Mouse (Mus musculus) ES-Bruce4 (cell line): ENCODE data around the gene Sh3gl3. TPM values are rescaled to one million over a fixed set of nuclear protein-coding genes. Genes with fewer than 3 reads are reported as not detected.

Experiments
- H3K27ac ChIP-seq: 2 replicates; pipeline ENCODE4 v1.5.1; 2012; ENCODE audit warnings: low read length, inconsistent platforms; ENCODE audit not compliant: insufficient read depth
- H3K27me3 ChIP-seq: 2 replicates; pipeline ENCODE4 v1.6.1; 2012; ENCODE audit warnings: mild to moderate bottlenecking, low read length, inconsistent platforms; ENCODE audit not compliant: control insufficient read depth, poor library complexity, insufficient read depth, severe bottlenecking
- H3K36me3 ChIP-seq: 2 replicates; pipeline ENCODE4 v1.6.1; 2012; ENCODE audit warnings: inconsistent platforms, mild to moderate bottlenecking, low read length, moderate library complexity; ENCODE audit not compliant: control insufficient read depth, poor library complexity, insufficient read depth, severe bottlenecking
- H3K4me1 ChIP-seq: one replicate; pipeline ENCODE4 v1.8.1; 2011; ENCODE audit warnings: low read length; ENCODE audit not compliant: control insufficient read depth, insufficient read depth
- H3K4me3 ChIP-seq: 2 replicates; pipeline ENCODE4 v1.5.1; 2011; ENCODE audit warnings: low read depth, mild to moderate bottlenecking, low read length
- H3K9ac ChIP-seq: 2 replicates; pipeline ENCODE4 v1.6.1; 2012; ENCODE audit warnings: low read depth, mild to moderate bottlenecking, inconsistent platforms; ENCODE audit not compliant: poor library complexity, severe bottlenecking
- H3K9me3 ChIP-seq: replicated peaks from 2 replicates; pipeline ENCODE4 v1.6.1; 2012; ENCODE audit warnings: mild to moderate bottlenecking, low read length, inconsistent platforms; ENCODE audit not compliant: control insufficient read depth, poor library complexity, insufficient read depth, severe bottlenecking
- CTCF ChIP-seq: IDR thresholded peaks from one replicate; pipeline ENCODE4 v1.8.1; 2011; ENCODE audit warnings: low read depth, low read length
- EP300 ChIP-seq: IDR thresholded peaks from 2 replicates; pipeline ENCODE4 v1.6.1; 2011; ENCODE audit warnings: low read depth, low read length; ENCODE audit not compliant: insufficient read depth
- POLR2A ChIP-seq: IDR thresholded peaks from one replicate; pipeline ENCODE4 v1.8.1; 2011; ENCODE audit warnings: low read length; ENCODE audit not compliant: insufficient read depth
- polyA plus RNA-seq: library from polyadenylated mRNA; stranded (reverse); fragments of >200 nt; gene quantifications from 2 replicates; pipeline ENCODE4 v1.2.4, GENCODE M21; 2011; ENCODE audit warnings: low read depth; ENCODE audit not compliant: missing spikeins, insufficient read depth, insufficient read length

Sh3gl3 gene
- 16.8 and 20.9 TPM in 2 replicates for polyA plus RNA-seq

DNA sequence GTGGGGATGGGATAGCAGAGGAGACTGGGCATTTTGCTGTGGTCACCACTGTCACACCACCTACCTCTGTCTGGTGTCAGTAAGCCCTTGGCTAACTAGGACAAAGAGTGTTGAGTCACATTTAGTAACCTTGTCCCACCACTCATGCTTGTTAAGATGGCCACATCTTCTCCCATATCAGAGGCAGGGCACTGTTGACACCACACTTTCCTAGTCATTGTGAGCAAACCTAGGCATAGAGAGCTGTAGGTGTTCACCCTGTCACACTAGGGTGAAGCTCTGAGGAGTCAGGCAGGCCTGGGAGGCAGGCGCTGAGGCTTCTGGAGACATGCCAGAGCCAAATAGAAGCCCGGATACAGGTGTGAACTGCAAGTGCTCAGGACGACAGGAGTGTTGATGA lies at the start of gene Sh3gl3:
TSS of gene Sh3gl3 (plus strand) at position 301 of the 400 bp plus-strand sequence.
- H3K9ac ChIP-seq, result peak within 1 kb of the TSS; percentile 76; the same call in 1 of the 2 replicates
- no peak for TF ChIP-seq POLR2A
- no peak for TF ChIP-seq CTCF
- TF ChIP-seq EP300, result no peak
- H3K27ac ChIP-seq, result no peak within 1 kb of the TSS
- H3K27me3 ChIP-seq, result no peaks in the 10 kb centered on the region
- no peaks in the 10 kb centered on the region for H3K36me3 ChIP-seq
- peaks cover 11% of the 10 kb centered on the region; the same call in 1 of the 2 replicates for H3K9me3 ChIP-seq
- H3K4me1 ChIP-seq, result no peaks in the 10 kb centered on the region
- peak within 1 kb of the TSS; percentile 69 for H3K4me3 ChIP-seq

GRCm38 (mm10) chr7:82138196-82138595 lies 35.4 kb upstream of the Sh3gl3 start:
- no peak for TF ChIP-seq POLR2A
- no peak for TF ChIP-seq CTCF
- TF ChIP-seq EP300, result no peak
- Histone ChIP-seq H3K27ac (no peak overlapping the region), H3K4me1 (no peaks in the 10 kb centered on the region), H3K9me3 (peaks cover 14% of the 10 kb centered on the region; the same call in 1 of the 2 replicates), H3K36me3 (no peaks in the 10 kb centered on the region), H3K9ac (no peak overlapping the region), H3K27me3 (no peaks in the 10 kb centered on the region), H3K4me3 (no peak overlapping the region)

DNA sequence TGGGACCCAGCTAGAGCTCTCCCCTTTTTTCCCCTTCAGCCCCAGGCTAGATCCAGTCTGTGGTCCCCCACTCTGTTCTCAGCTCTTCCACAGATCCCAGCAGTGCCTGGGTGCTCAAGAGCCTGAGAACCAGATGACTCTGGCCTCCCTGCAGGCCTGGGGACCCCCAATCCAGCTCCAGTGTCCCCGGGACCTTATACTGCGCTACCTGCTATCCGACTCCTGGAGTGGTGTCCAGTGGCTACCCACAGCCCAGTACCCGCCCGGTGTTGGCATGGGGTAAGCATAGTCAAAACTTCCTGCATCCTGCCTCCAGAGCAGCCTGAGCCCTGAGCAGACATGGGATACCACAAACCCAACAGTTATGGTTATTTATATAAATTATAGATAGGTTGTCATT lies 26.5 kb upstream of the Sh3gl3 start:
- Histone ChIP-seq H3K9ac (no peak overlapping the region), H3K36me3 (no peaks in the 10 kb centered on the region), H3K9me3 (no peaks in the 10 kb centered on the region), H3K4me3 (no peak overlapping the region), H3K4me1 (no peaks in the 10 kb centered on the region), H3K27ac (no peak overlapping the region), H3K27me3 (no peaks in the 10 kb centered on the region)
- TF ChIP-seq POLR2A, result no peak
- TF ChIP-seq EP300, result no peak
- TF ChIP-seq CTCF, result no peak

DNA sequence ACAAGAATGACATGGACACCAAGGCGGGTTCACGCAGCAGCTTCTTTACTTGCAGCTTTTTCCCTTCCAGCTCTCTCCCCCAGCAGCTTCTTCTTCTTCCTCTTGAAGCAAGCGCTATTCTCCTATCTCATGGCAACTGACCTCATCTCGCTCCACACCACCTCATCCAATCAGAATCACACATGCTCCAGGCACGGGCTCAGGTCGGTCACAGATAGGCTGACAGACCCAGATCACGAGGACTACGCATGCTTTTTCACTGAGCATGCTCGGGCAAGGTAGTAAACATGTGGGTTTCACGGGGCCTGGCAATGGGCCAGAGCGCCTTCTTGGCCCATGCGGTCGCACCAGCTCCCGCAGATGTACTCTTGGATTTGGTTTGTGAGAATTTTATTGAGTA lies 9.0 kb upstream of the Sh3gl3 start:
- no peaks in the 10 kb centered on the region for H3K27me3 ChIP-seq
- H3K4me3 ChIP-seq, result no peak overlapping the region
- no peaks in the 10 kb centered on the region for H3K36me3 ChIP-seq
- no peaks in the 10 kb centered on the region for H3K4me1 ChIP-seq
- TF ChIP-seq POLR2A, result no peak
- H3K9ac ChIP-seq, result no peak overlapping the region
- H3K9me3 ChIP-seq, result peaks cover 8% of the 10 kb centered on the region; the same call in 1 of the 2 replicates
- H3K27ac ChIP-seq, result no peak overlapping the region

DNA sequence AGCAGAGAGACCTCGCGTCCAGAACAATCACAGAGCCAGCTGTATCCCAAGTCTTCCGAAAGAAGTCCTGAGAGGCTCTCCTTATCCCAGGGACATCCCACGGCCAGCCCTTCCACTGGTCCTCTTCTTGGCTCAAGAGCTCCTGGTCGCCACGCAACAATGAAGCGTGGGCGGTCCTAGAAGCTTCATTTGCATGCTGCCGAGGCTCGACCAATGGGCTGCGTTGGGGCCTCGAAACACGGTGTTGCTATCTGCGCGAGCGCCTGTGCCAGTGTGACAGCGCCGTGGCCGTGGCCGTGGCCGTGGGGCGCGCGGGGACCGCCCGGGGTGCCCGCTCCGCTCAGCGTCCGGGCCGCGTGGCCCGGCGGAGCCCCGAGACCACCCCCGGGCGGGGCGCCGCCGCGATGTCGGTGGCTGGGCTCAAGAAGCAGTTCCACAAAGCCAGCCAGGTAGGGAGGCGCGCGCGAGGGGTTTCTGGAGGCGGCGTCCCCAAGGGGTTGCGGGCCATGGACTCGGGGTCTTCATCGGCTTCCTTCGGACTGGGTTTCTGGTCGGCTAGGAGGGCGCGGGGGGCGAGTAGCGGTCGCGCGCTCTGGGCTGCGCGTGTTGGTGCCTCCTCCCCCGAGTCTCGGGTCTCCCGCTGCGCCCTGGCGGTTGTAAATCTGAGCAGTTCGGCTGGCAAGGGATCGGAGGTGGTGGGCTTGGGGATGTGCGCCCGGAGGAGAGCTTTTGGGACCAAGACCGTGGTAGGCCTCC lies 1.1 kb downstream of the Sh3gl3 start:
- TF ChIP-seq CTCF, result no peak
- no peak for TF ChIP-seq POLR2A
- no peak for TF ChIP-seq EP300
- Histone ChIP-seq H3K4me3 (peak overlapping the region; percentile 69), H3K9me3 (peaks cover 11% of the 10 kb centered on the region; the same call in 1 of the 2 replicates), H3K9ac (peak overlapping the region; percentile 76), H3K4me1 (no peaks in the 10 kb centered on the region), H3K27me3 (no peaks in the 10 kb centered on the region), H3K36me3 (no peaks in the 10 kb centered on the region), H3K27ac (no peak overlapping the region)

- H3K27ac ChIP-seq, result no peak overlapping the region
Measured at GRCm38 (mm10) chr7:82175327-82175721, 1.7 kb downstream of the Sh3gl3 start.

More at GRCm38 (mm10) chr7:82175327-82175721, 1.7 kb downstream of the Sh3gl3 start:
- TF ChIP-seq CTCF, result no peak
- TF ChIP-seq POLR2A, result no peak
- TF ChIP-seq EP300, result no peak
- no peaks in the 10 kb centered on the region for H3K4me1 ChIP-seq
- H3K9me3 ChIP-seq, result peaks cover 11% of the 10 kb centered on the region; the same call in 1 of the 2 replicates
- H3K4me3 ChIP-seq, result peak overlapping the region; percentile 69
- no peaks in the 10 kb centered on the region for H3K36me3 ChIP-seq
- no peaks in the 10 kb centered on the region for H3K27me3 ChIP-seq
- peak overlapping the region; percentile 76 for H3K9ac ChIP-seq
